Comparison of ENCODE assay signal across 8 mouse cellular contexts in the genomic region with DNA sequence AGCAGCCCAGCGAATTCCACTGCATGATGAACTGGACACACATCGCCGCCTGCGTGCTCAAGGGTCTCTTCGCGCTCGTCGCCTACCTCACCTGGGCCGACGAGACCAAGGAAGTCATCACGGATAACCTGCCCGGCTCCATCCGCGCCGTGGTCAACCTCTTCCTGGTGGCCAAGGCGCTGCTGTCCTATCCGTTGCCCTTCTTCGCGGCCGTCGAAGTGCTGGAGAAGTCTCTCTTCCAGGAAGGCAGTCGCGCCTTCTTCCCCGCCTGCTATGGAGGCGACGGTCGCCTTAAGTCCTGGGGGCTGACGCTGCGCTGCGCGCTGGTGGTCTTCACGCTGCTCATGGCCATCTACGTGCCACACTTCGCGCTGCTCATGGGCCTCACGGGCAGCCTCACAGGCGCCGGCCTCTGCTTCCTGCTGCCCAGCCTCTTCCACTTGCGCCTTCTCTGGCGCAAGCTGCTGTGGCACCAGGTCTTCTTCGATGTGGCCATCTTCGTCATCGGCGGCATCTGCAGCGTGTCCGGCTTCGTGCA. TPM values are rescaled to one million over a fixed set of nuclear protein-coding genes. Genes with fewer than 3 reads are reported as not detected.
A peak's percentile ranks its signal among the peaks of the same experiment; 100 is the strongest.
DNase-seq lines count a peak whose midpoint lies in the region; ATAC-seq and TF ChIP-seq lines count a peak whose summit lies in the region.

No protein-coding gene starts in this region.

- 2% methylated on average over 47 of the region's 47 CpGs for WGBS in kidney, postnatal 0 days
- 2% methylated on average over 47 of the region's 47 CpGs for WGBS in embryonic facial prominence, embryonic 15.5 days
- WGBS in limb, embryonic 10.5 days, result 3% methylated on average over 47 of the region's 47 CpGs
- 1% methylated on average over 47 of the region's 47 CpGs for WGBS in neural tube, embryonic 12.5 days

- no peak for TF ChIP-seq CTCF in kidney, postnatal 0 days (IDR thresholded peaks at IDR 0.05; ENCODE audit: low read depth)

- no peak for ATAC-seq in kidney, postnatal 0 days (replicated peaks; ENCODE audit: low FRiP score, low read depth)
- no peak for ATAC-seq in embryonic facial prominence, embryonic 15.5 days (ENCODE audit: insufficient number of reproducible peaks, low FRiP score, low TSS enrichment, low read depth)
- ATAC-seq in neural tube, embryonic 12.5 days (ENCODE audit: low FRiP score, low read depth), result no peak

- H3K4me1 ChIP-seq in kidney, postnatal 0 days (replicated peaks; ENCODE audit: insufficient read depth, low read length), result peaks cover 11% of the 10 kb centered on the region; the same call in 1 of the 2 replicates
- peaks cover 42% of the 10 kb centered on the region for H3K4me1 ChIP-seq in embryonic facial prominence, embryonic 15.5 days
- H3K4me1 ChIP-seq in limb, embryonic 10.5 days, result peaks cover 45% of the 10 kb centered on the region
- H3K4me1 ChIP-seq in neural tube, embryonic 12.5 days, result peaks cover 22% of the 10 kb centered on the region

- peaks cover 83% of the 10 kb centered on the region for H3K27me3 ChIP-seq in kidney, postnatal 0 days (ENCODE audit: insufficient read depth, low read length)
- H3K27me3 ChIP-seq in embryonic facial prominence, embryonic 15.5 days, result peaks cover 100% of the 10 kb centered on the region
- H3K27me3 ChIP-seq in limb, embryonic 10.5 days (ENCODE audit: low read depth, poor library complexity, severe bottlenecking), result peaks cover 100% of the 10 kb centered on the region
- H3K27me3 ChIP-seq in neural tube, embryonic 12.5 days (replicated peaks), result peaks cover 99% of the 10 kb centered on the region

- peak overlapping the region; percentile 23; the same call in 1 of the 2 replicates for H3K4me2 ChIP-seq in kidney, postnatal 0 days (ENCODE audit: low read length)
- peak overlapping the region; percentile 9; the same call in 1 of the 2 replicates for H3K4me2 ChIP-seq in embryonic facial prominence, embryonic 15.5 days (replicated peaks)
- H3K4me2 ChIP-seq in neural tube, embryonic 12.5 days (replicated peaks), result peak overlapping the region; percentile 56

- H3K27ac ChIP-seq in kidney, postnatal 0 days, result no peak overlapping the region
- H3K27ac ChIP-seq in embryonic facial prominence, embryonic 15.5 days (replicated peaks), result no peak overlapping the region
- H3K27ac ChIP-seq in limb, embryonic 10.5 days, result no peak overlapping the region
- H3K27ac ChIP-seq in neural tube, embryonic 12.5 days, result peak overlapping the region; percentile 4; the same call in 1 of the 2 replicates

- H3K36me3 ChIP-seq in kidney, postnatal 0 days (ENCODE audit: insufficient read depth, low read length), result no peaks in the 10 kb centered on the region
- no peaks in the 10 kb centered on the region for H3K36me3 ChIP-seq in embryonic facial prominence, embryonic 15.5 days
- no peaks in the 10 kb centered on the region for H3K36me3 ChIP-seq in limb, embryonic 10.5 days
- H3K36me3 ChIP-seq in neural tube, embryonic 12.5 days, result no peaks in the 10 kb centered on the region

- H3K9me3 ChIP-seq in kidney, postnatal 0 days (replicated peaks; ENCODE audit: low read length), result no peaks in the 10 kb centered on the region
- H3K9me3 ChIP-seq in embryonic facial prominence, embryonic 15.5 days (replicated peaks), result no peaks in the 10 kb centered on the region
- no peaks in the 10 kb centered on the region for H3K9me3 ChIP-seq in limb, embryonic 10.5 days (replicated peaks)
- H3K9me3 ChIP-seq in neural tube, embryonic 12.5 days, result no peaks in the 10 kb centered on the region

- no peak overlapping the region for H3K9ac ChIP-seq in kidney, postnatal 0 days (ENCODE audit: low read depth, low read length)
- H3K9ac ChIP-seq in embryonic facial prominence, embryonic 15.5 days, result no peak overlapping the region
- H3K9ac ChIP-seq in neural tube, embryonic 12.5 days, result peak overlapping the region; percentile 70

- no peak for DNase-seq in kidney, postnatal 0 days (ENCODE audit: low spot score)
- no peak for DNase-seq in kidney, adult 18-20 months
- peak; percentile 56 for DNase-seq in limb, embryonic 10.5 days (ENCODE audit: low spot score)
- no peak for DNase-seq in spleen, postnatal 4 days (ENCODE audit: low spot score in 2 of 2)
- no peak for DNase-seq in c-Kit-positive CD71-positive TER-119-positive erythroid progenitor cells, embryonic 14.5 days (ENCODE audit: low spot score)
- no peak for DNase-seq in layer of hippocampus, adult 11-12 months (ENCODE audit: low spot score)

- no peak overlapping the region for H3K4me3 ChIP-seq in kidney, postnatal 0 days (replicated peaks; ENCODE audit: low read depth, low read length)
- H3K4me3 ChIP-seq in embryonic facial prominence, embryonic 15.5 days (replicated peaks), result peak overlapping the region; percentile 9
- peak overlapping the region; percentile 31 for H3K4me3 ChIP-seq in limb, embryonic 10.5 days
- peak overlapping the region; percentile 51 for H3K4me3 ChIP-seq in neural tube, embryonic 12.5 days

RNA-seq across cellular contexts. Expression of a gene that starts 3.9 kb away (rescaled TPM):
- not detected in 2 replicates for polyA plus RNA-seq in kidney, postnatal 0 days (2015; fragmentation: Nextera tagmentation; extraction: Ambion mirVana)
- polyA plus RNA-seq in embryonic facial prominence, embryonic 15.5 days (2015; fragmentation: Nextera tagmentation; extraction: Ambion mirVana), result 0.05 and 0.08 TPM in 2 replicates
- not detected in 2 replicates for polyA plus RNA-seq in limb, embryonic 10.5 days (2016; fragmentation: Nextera tagmentation; extraction: Ambion mirVana)
- 3.5 and 4.4 TPM in 2 replicates for polyA plus RNA-seq in neural tube, embryonic 12.5 days (2016; fragmentation: Nextera tagmentation; extraction: Ambion mirVana)

RNA-seq across cellular contexts. Expression of a gene that starts 10.2 kb away (rescaled TPM):
- polyA plus RNA-seq in kidney, postnatal 0 days (2015; fragmentation: Nextera tagmentation; extraction: Ambion mirVana), result 7.1 and 9.1 TPM in 2 replicates
- polyA plus RNA-seq in embryonic facial prominence, embryonic 15.5 days (2015; fragmentation: Nextera tagmentation; extraction: Ambion mirVana), result 12.0 and 13.1 TPM in 2 replicates
- 13.8 and 16.2 TPM in 2 replicates for polyA plus RNA-seq in limb, embryonic 10.5 days (2016; fragmentation: Nextera tagmentation; extraction: Ambion mirVana)
- 20.3 and 20.5 TPM in 2 replicates for polyA plus RNA-seq in neural tube, embryonic 12.5 days (2016; fragmentation: Nextera tagmentation; extraction: Ambion mirVana)

RNA-seq across cellular contexts. Expression of a gene that starts 50.7 kb away (rescaled TPM):
- 10.1 TPM in 2 replicates for polyA plus RNA-seq in kidney, postnatal 0 days (2015; fragmentation: Nextera tagmentation; extraction: Ambion mirVana)
- polyA plus RNA-seq in embryonic facial prominence, embryonic 15.5 days (2015; fragmentation: Nextera tagmentation; extraction: Ambion mirVana), result 5.3 and 5.7 TPM in 2 replicates
- 4.4 TPM in 2 replicates for polyA plus RNA-seq in limb, embryonic 10.5 days (2016; fragmentation: Nextera tagmentation; extraction: Ambion mirVana)
- polyA plus RNA-seq in neural tube, embryonic 12.5 days (2016; fragmentation: Nextera tagmentation; extraction: Ambion mirVana), result 4.2 and 4.5 TPM in 2 replicates
